Mouse (Mus musculus) layer of hippocampus, adult 2 months (tissue): ENCODE results near the gene Ube2v1. TPM values are rescaled to one million over a fixed set of nuclear protein-coding genes. Genes with fewer than 3 reads are reported as not detected.

ENCODE experiments used
- DNase-seq, 2 experiments: peaks; one replicate each; pipeline ENCODE4 v3.0.0; 2022; ENCODE audit warnings: low spot score in 2 of 2
- H3K27ac ChIP-seq: fragments of 200-600 bp; 2 replicates; pipeline ENCODE4 v1.8.1; 2022
- H3K4me3 ChIP-seq: fragments of 200-600 bp; 2 replicates; pipeline ENCODE4 v1.8.1; 2022; ENCODE audit warnings: mild to moderate bottlenecking
- CTCF ChIP-seq: fragments of 200-600 bp; conservative IDR thresholded peaks from 2 replicates; pipeline ENCODE4 v1.8.1; 2022; ENCODE audit warnings: antibody characterized with exemption, mild to moderate bottlenecking, moderate library complexity
- long read RNA-seq, 2 experiments: library from polyadenylated mRNA; stranded (forward); transcript quantifications; one replicate each; pipeline ENCODE4 v2.0.0; 2021; ENCODE audit warnings: borderline mapping rate in 2 of 2
- total RNA-seq, 2 experiments: library from RNA; stranded (reverse); gene quantifications; 2 replicates each; pipeline ENCODE4 v1.2.3; 2021

The Ube2v1 gene
- 100 to 1,000 TPM; 216 to 232 TPM for total RNA-seq
- long read RNA-seq, experiment 1, transcript Ube2v1-202 (4 exons, 2,041 nt), result major isoform, 293 of 330 reads
- long read RNA-seq, experiment 1, transcript Ube2v1-201 (3 exons, 1,586 nt), result minor isoform, 6 of 330 reads
- long read RNA-seq, experiment 1, partial matches to known transcripts, result 9 of 330 reads
- long read RNA-seq, experiment 1, other reads (novel, unspliced or antisense), result 17 of 330 reads
- long read RNA-seq, experiment 2, transcript Ube2v1-202 (4 exons, 2,041 nt), result major isoform, 399 of 445 reads
- long read RNA-seq, experiment 2, transcript Ube2v1-207 (5 exons, 924 nt), result minor isoform, 9 of 445 reads
- long read RNA-seq, experiment 2, transcript Ube2v1-201 (3 exons, 1,586 nt), result minor isoform, 8 of 445 reads
- long read RNA-seq, experiment 2, partial matches to known transcripts, result 3 of 445 reads
- long read RNA-seq, experiment 2, other reads (novel, unspliced or antisense), result 25 of 445 reads

DNA sequence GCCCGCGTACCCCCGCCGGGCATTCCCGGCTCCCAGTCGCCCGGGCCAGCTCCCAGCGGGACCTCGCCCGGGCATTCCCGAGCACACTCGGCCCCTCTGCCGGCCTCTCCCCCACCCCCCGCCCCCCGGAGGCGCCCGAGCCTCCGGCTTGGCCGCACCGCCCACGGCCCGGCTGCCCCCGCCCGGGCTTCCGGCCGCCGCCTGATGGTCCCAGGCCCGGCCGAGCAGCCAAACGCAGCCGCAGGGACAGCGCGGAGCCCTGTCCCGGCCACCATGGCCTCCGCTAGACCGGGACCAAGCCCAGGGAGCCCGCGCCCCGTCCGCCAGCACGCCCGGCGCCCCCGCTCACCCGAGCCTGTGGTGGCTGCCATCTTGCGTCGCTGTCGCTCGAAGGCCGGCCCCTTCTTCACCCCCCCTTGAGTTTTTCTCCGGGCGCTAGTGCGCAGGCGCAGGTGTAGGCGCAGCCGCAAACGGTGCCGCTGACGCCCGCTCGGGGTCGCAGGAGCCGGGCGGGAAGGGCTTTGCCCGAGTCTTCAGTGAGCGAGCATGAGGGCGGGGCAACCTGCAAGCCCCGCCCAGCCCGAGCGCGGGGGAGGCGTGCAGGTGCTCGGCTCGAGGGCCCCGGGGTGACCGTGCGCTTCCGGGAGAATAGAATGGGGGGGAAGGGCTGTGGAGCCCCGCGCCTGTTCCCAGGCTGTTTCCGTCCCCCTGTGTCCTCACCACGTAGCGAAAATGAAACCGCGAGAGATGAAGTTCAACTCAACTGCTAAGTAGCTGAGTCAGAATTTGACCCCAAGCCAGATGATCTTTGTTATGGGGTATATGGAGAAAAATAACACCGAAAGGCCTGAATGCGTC is at the start of gene Ube2v1:
Gene Ube2v1, minus strand, starts transcription at position 505 of the 858 bp plus-strand sequence.
- peak within 1 kb of the TSS; percentile 99 for H3K27ac ChIP-seq
- DNase-seq, result peak; percentile 97
- peak; percentile 70 for TF ChIP-seq CTCF
- H3K4me3 ChIP-seq, result peak within 1 kb of the TSS; percentile 99

DNA sequence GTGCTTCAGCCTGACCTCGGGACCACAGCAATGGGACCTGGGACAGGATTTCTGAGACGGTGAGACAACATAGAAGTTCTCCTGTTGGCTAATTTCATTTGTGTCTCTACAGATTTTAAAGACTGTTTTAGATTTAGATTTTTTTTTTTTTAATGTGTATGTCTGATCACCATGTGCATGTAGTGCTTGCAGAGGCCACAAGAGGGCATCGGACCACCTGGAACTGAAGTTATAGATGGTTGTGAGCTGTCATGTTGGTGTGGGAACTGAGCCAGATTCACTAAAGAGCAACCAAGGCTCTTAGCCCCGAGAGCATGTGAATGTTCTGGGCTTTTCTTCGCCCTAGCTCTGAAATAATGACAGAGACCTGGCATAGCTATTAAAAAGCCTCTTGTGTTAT is 48.8 kb upstream of the Ube2v1 start:
- no peak overlapping the region for H3K27ac ChIP-seq
- peak; percentile 77 for TF ChIP-seq CTCF
- no peak overlapping the region for H3K4me3 ChIP-seq
- no peak for DNase-seq

DNA sequence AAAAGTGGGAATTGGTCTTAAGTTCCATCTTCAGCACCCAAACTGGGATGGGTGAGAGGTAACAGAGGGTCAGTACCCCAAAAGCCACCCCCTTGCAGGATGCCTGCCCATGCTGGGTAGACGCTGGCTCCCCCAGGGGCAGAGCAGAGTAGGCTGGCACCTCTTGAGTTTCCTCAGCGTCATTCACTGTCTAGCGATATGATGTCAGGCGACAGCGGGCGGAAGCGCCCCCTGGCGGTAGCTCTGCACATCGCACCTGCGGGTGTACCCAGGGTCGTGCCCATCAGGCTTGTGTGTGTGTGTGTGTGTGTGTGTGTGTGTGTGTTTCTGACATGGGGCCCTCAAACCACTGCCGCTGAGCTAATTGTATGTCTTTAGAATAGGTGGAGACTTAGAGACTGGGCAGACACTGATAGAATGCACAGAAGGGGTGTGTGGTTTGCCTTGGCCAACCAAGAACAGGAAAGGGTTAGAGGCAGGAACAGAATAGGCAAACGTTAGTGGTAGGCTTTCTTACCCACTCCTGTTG is 48.1 kb upstream of the Ube2v1 start:
- TF ChIP-seq CTCF, result peak; percentile 89
- H3K4me3 ChIP-seq, result no peak overlapping the region
- no peak overlapping the region for H3K27ac ChIP-seq
- peak; percentile 66 to 89 for DNase-seq

DNA sequence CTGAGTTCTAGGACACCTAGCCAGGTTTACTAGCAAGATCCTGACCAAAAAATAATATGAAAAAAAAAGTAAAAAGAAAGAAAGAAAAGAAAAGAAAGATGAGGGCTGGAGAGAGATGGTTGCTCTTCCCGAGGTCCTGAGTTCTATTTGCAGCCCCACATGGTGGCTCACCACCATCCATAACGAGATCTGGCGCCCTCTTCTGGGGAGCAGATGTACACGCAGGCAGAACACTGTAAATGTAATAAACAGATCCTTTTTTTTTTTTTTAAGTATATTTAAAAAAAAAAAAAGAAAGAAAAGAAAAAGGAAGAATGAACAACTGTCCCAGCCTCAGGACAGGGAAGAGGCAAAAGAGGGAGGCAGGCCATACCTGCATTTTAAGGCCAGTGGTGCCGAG is 46.7 kb upstream of the Ube2v1 start:
- DNase-seq, result no peak
- no peak overlapping the region for H3K27ac ChIP-seq
- no peak overlapping the region for H3K4me3 ChIP-seq
- TF ChIP-seq CTCF, result peak; percentile 69

DNA sequence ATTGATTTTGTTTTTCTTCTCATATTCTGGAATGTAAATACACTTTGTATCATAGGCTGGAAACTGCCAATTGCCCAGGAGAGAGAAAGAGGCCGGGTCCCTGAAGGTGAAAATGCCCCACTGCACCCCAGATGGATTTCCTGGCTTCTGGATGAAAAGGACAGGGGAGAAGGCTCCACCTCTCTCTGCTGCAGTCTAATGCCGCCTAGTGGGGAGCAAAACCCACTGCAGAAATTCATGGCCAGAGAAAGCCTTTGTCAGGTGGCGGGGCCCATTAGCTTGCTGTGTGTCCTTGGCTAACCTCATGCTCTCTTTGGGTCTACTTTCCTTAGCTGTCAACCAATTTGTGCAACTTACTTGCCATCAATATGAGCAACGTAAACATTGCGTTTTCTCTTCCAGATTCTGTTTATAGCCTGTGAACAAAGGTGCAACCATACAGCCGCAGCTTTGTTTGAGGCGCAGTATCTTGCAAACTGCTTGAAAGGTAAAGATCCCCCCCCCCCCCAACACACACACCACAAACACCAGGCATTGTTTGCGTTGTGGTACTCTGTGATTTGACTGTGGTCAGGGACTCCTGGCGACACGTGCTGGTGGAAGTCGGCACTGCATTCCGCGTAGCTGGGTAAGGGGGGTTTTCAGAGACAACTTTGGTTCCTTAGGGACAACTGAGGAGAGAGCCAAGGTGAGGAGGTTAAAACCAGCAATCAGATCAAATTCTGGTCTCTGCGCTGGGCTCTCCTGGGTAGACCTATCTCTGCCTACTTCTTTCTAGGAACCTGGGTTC is 43.4 kb upstream of the Ube2v1 start:
- DNase-seq, result no peak
- peak; percentile 80 for TF ChIP-seq CTCF
- H3K4me3 ChIP-seq, result no peak overlapping the region
- no peak overlapping the region for H3K27ac ChIP-seq

DNA sequence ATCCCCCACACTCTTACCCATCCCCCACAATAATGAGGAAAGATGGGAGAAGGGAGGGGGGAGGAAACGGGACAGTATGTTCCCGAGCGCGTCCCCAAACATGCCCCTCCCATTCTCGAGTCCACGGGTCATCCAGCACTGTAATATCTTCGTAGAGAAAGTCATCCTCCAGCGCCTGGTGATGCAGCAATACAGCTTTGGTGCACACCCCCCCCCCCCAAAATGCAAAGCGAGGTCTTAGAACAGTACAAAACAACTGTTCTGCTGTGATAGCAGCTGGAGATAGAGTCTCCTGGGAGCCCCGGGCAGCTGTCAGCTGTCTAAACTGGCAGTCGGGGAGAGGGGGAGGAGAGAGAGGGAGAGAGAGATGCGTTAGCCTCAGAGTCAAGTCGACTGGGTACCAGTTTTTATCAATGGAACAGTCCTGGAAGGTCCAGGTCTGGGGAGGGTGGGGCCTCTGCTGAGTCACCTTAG is 40.4 kb upstream of the Ube2v1 start:
- no peak for TF ChIP-seq CTCF
- no peak for DNase-seq

DNA sequence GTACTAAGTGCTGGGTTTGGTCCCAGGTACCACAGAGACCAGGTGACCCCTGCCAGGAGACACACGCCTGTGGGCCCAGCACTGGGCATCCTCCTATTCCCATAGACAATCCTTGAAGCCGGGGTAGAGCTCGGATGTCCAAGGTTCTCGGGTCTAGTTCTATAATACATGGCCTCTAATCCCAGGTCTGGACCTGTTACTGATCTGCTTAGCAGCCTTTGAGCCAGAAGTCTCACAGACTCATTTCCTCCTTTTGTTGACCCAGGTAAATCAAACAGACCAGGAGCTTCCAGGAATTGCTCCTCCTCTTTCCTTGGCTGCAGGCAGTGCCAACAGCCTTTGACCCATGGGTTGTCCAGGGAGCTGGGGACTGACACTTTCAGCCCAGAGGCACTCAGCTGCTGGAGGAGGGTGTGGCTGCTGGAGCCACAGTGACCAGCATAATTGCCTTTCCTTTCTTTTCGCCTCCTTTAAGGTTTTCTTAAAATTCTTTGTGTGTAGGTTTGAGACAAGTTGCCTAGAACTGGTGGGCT is 39.3 kb upstream of the Ube2v1 start:
- DNase-seq, result no peak
- no peak overlapping the region for H3K4me3 ChIP-seq
- H3K27ac ChIP-seq, result no peak overlapping the region
- no peak for TF ChIP-seq CTCF

More for the DNA sequence above, 40.4 kb upstream of the Ube2v1 start:
- H3K4me3 ChIP-seq, result no peak overlapping the region
- no peak overlapping the region for H3K27ac ChIP-seq

DNA sequence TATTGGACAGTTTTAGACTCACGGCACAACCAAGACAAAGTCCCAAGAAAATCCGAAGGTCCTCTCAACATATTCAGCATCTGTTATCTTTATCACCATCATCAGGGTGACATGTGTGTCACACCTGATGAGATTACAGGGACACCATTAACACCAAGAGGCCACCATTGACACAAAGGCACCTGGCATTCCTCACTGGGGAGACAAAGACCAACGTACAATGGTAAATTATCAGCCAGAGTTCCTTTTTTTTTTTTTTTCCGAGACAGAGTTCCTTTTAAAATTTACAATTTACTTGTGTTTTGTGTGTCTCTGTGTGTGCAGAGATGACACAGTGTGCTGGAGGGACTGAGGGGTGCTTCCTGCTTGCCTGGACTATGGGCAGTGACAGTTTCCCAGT is 37.5 kb upstream of the Ube2v1 start:
- DNase-seq, result no peak
- TF ChIP-seq CTCF, result no peak
- H3K27ac ChIP-seq, result no peak overlapping the region
- H3K4me3 ChIP-seq, result no peak overlapping the region

DNA sequence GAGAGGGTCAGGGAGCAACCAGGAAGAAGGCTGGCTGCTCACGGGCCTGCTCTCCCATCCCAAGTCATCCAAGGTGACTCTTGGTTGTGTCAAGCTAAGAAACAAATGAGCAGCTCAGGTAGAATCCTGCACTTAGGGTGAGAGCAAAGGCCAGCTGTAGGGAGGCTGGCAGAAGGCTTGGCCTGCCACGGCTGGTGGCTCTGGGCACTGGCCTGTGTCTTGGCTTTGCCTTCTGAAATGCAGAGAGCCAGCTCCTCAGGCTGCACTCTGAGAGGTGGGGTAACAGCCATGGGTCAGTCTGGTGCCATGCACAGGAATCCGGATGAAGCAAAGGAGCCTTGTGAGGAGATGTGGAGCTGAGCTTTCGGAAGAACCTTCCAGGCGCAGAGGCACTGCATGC is 36.5 kb upstream of the Ube2v1 start:
- no peak for DNase-seq
- no peak for TF ChIP-seq CTCF
- Histone ChIP-seq H3K4me3 (no peak overlapping the region), H3K27ac (no peak overlapping the region)

DNA sequence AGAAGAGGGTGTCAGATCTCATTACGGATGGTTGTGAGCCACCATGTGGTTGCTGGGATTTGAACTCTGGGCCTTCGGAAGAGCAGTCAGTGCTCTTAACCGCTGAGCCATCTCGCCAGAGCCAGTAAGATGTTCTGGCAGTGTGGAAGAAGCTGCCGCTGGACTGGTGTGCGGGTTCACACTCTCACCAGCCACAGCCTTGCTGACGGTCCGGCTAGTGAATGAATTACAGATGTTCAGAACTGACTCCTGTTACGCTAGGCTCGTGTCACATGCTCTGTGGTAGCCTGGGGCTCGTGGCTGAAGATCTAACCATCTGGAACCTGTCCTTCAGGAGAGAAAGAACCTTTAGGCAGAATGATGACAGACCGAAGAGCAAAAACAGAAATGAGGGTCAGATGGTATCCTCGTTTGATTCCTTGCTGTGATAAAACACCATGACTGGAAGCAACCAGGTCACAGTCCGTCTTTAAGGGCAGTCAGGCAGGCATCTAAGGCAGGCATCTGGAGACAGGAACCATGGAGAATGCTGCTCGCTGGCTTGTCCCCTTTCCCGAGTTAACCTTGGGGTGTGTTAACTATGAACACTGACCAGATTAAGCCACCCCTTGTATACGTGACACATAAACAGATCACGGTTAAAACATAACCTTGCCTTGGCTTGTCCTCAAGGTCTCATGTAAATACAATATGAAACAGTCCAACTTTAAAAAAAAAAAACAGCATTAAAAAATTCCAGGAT is 34.2 kb upstream of the Ube2v1 start:
- no peak for TF ChIP-seq CTCF
- no peak for DNase-seq
- Histone ChIP-seq H3K27ac (no peak overlapping the region), H3K4me3 (no peak overlapping the region)

DNA sequence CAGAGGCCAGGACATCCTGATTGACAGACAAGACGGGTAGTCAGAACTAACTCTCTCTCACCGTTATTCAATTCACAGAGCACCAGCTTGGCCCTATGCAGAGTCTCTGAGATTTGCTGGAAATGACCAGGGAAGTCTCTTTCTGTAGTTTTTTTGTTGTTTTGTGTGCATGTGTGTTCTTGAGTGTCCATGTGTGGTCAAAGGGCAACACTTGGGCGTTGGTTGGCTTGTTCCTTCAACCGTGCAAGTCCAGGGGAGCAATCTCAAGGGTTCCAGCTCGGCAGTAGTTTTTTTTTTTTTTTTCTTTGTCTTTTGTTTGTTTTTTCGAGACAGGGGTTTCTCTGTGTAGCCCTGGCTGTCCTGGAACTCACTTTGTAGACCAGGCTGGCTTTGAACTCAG is 30.8 kb upstream of the Ube2v1 start:
- Histone ChIP-seq H3K27ac (no peak overlapping the region), H3K4me3 (no peak overlapping the region)
- no peak for TF ChIP-seq CTCF
- DNase-seq, result no peak
